Mouse (Mus musculus) liver, embryonic 16.5 days (tissue): Measurements from ENCODE around the gene Bet1l. TPM values are rescaled to one million over a fixed set of nuclear protein-coding genes. Genes with fewer than 3 reads are reported as not detected.

Experiments
- ATAC-seq: fragments of 200-750 bp; cut with Nextera tagmentation; 2 replicates; pipeline ENCODE4 v1.8.0; 2017; ENCODE audit warnings: low read depth, mild to moderate bottlenecking, moderate number of reproducible peaks, moderate library complexity
- H3K27ac ChIP-seq: fragments of 300-500 bp; sonication (generic); 2 replicates; pipeline ENCODE4 v1.5.1; 2014; ENCODE audit warnings: mild to moderate bottlenecking, low read length
- H3K27me3 ChIP-seq: fragments of 300-500 bp; sonication (generic); 2 replicates; pipeline ENCODE4 v1.6.1; 2014; ENCODE audit warnings: low read depth, low read length, mixed read lengths; ENCODE audit not compliant: control insufficient read depth, insufficient read depth
- H3K36me3 ChIP-seq: fragments of 300-500 bp; sonication (generic); 2 replicates; pipeline ENCODE4 v1.6.1; 2014; ENCODE audit warnings: mild to moderate bottlenecking; ENCODE audit not compliant: control insufficient read depth, insufficient read depth
- H3K4me1 ChIP-seq: fragments of 300-500 bp; sonication (generic); 2 replicates; pipeline ENCODE4 v1.6.1; 2014; ENCODE audit warnings: low read depth, low read length, mixed read lengths; ENCODE audit not compliant: control insufficient read depth
- H3K4me2 ChIP-seq: fragments of 300-500 bp; sonication (generic); 2 replicates; pipeline ENCODE4 v1.6.1; 2014; ENCODE audit warnings: low read depth, low read length, mixed read lengths
- H3K4me3 ChIP-seq: fragments of 300-500 bp; sonication (generic); 2 replicates; pipeline ENCODE4 v1.5.1; 2014; ENCODE audit warnings: low read depth, mild to moderate bottlenecking, low read length
- H3K9ac ChIP-seq: fragments of 300-500 bp; sonication (generic); 2 replicates; pipeline ENCODE4 v1.6.1; 2014; ENCODE audit warnings: low read depth, low read length
- H3K9me3 ChIP-seq: fragments of 300-500 bp; sonication (generic); replicated peaks from 2 replicates; pipeline ENCODE4 v1.6.1; 2016; ENCODE audit warnings: low read length; ENCODE audit not compliant: control insufficient read depth
- WGBS: fragments of 180-500 bp; shearing (Covaris S2); extraction: QIAGEN DNeasy Blood & Tissue Kit; methylation state at CpG from one replicate; pipeline ENCODE4 v1.1.7; 2014; ENCODE audit not compliant: insufficient replicate concordance; 5-methylcytosine and 5-hydroxymethylcytosine counted together
- polyA plus RNA-seq: library from polyadenylated mRNA; unstranded; fragments of >200 nt; fragmentation: Nextera tagmentation; extraction: Ambion mirVana; gene quantifications from 2 replicates; pipeline ENCODE4 v1.2.1, GENCODE M21; 2015

Bet1l gene
- polyA plus RNA-seq, 1 experiment from 2014 or later: 20.9 TPM

DNA sequence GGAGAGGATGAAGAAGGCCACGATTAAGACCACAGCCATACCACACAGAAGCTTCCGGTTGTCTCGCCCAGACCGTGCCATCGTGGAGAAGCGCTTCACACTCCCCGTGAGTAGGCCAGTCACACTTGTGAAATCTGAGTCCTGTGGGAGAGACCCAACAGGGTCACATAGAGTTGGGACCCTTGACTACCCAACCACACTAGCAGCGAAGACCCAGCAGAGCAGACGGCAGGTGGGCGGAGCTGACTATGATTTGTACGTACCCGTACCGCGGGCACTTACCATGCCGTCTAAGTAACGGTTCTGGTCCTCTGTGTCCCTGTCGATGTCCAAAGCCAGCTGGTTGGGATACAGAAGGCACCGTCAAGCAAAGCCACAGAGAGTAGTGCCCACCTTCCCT, 2.9 kb downstream of the Bet1l start:
- no peak overlapping the region for H3K9ac ChIP-seq
- no peaks in the 10 kb centered on the region for H3K27me3 ChIP-seq
- 88% methylated on average over 18 of the region's 18 CpGs for WGBS
- H3K27ac ChIP-seq: no peak overlapping the region
- H3K4me3 ChIP-seq: no peak overlapping the region
- no peak overlapping the region for H3K4me2 ChIP-seq
- no peak for ATAC-seq
- H3K36me3 ChIP-seq: peaks cover 14% of the 10 kb centered on the region; the same call in 1 of the 2 replicates
- no peaks in the 10 kb centered on the region for H3K9me3 ChIP-seq
- H3K4me1 ChIP-seq: peaks cover 32% of the 10 kb centered on the region

DNA sequence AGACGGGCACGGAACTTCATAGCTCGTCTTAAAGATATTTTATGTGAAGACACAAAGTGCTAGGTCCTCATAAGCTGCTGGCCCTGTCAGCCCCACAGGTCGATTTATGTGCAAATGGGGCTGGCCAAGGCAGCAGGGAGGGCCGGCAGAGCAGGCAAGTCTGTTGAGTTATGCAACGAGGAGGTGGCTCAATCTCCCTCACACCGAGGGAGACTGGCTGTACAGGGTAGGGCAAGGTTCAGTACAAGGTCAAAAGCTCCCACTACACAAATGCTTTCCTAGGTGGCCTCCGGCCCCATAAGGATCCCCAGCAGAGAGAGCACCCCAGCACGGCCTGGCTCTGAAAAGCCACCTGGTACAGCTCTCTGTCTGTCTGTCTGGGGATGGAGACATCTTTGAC, 4.0 kb downstream of the Bet1l start:
- Histone ChIP-seq H3K27ac (peak overlapping the region; percentile 68), H3K4me3 (no peak overlapping the region), H3K9ac (no peak overlapping the region), H3K27me3 (no peaks in the 10 kb centered on the region), H3K9me3 (no peaks in the 10 kb centered on the region), H3K4me2 (no peak overlapping the region), H3K36me3 (peaks cover 11% of the 10 kb centered on the region; the same call in 1 of the 2 replicates), H3K4me1 (peaks cover 26% of the 10 kb centered on the region)
- 63% methylated on average over 9 of the region's 9 CpGs for WGBS
- no peak for ATAC-seq

DNA sequence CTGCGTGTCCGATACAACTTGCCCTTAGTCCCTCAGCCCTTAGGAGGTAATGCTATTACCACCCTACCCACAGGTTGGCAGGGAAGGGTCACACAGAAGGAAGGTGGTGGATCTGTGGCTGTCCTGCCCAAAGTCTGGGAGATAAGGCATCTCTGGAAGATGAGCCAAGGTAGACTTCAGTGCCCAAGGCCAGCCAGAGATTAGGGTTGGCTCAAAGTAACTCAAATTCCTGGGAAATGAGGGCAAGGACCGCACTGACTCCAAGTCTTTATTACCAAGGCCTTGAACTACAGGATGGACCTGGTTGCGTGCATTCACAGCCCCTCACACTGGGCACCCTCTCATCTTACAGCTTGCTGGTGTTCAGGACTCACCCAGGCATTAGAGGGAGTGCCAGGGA, 5.5 kb downstream of the Bet1l start:
- Histone ChIP-seq H3K27ac (no peak overlapping the region), H3K4me2 (no peak overlapping the region), H3K4me1 (peaks cover 18% of the 10 kb centered on the region), H3K4me3 (no peak overlapping the region), H3K27me3 (no peaks in the 10 kb centered on the region), H3K9ac (no peak overlapping the region), H3K9me3 (no peaks in the 10 kb centered on the region), H3K36me3 (peaks cover 11% of the 10 kb centered on the region; the same call in 1 of the 2 replicates)
- ATAC-seq: no peak
- WGBS: 84% methylated on average over 4 of the region's 4 CpGs

DNA sequence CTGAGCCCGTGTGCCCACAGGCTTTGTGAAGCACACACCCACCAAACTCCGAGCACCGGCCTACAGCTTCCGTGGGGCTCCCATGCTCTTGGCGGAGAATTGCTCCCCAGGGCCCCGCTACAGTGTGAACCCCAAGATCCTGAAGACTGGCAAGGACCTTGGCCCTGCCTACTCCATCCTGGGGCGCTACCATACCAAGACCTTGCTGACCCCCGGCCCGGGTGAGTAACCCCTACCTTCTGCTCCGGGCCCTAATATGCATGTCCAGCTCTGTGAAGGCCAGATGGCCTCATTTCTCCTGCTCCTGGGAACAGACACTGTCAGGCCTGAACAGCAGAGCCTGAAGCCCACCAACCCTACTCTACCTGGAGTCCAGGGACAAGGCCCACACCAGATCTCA, 8.8 kb downstream of the Bet1l start:
- no peak overlapping the region for H3K4me2 ChIP-seq
- WGBS: 72% methylated on average over 10 of the region's 10 CpGs
- peaks cover 8% of the 10 kb centered on the region for H3K4me1 ChIP-seq
- H3K9me3 ChIP-seq: no peaks in the 10 kb centered on the region
- ATAC-seq: no peak
- peaks cover 8% of the 10 kb centered on the region; the same call in 1 of the 2 replicates for H3K36me3 ChIP-seq
- H3K9ac ChIP-seq: no peak overlapping the region
- no peak overlapping the region for H3K4me3 ChIP-seq
- no peak overlapping the region for H3K27ac ChIP-seq
- no peaks in the 10 kb centered on the region; the same call in 1 of the 2 replicates for H3K27me3 ChIP-seq

DNA sequence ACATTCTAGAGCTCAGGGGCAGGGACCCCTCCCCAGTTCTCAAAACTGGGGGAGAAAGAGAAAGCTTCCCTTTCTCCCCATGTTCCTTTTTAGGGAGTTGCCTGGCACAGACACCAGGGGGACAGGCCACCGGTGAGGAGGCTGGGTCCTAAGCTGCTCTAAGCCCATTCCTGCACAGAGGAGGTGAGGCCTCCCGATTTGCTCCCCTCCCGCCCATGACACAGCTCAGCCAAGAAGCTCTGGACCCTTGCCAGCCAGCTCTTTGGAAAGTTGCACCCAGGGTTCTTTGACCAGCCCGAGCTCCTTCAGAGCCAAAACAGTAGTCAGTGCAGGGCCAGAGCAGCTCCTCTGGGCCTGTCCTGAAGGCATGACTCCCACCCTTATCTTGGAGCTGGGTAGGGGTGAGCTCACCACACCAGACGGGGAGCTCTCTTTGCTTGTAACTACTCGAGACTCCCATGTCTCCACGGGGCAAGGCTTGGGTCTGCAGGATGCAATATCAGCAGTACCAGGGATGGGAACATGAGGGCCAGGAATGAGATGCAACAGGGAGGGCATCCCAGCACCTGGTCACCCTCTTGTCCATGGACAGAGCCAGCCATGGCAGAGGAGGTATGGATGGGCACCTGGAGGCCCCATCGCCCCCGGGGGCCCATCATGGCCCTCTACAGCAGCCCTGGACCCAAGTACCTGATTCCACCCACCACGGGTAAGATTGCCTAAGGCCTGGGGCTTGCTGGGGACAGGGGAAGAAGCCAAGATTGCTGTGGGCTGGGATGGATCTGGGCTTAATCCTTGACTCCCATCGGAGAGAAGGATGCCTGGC, 9.4 kb downstream of the Bet1l start, which contains the start of gene Odf3:
Gene Odf3 (plus strand): TSS at position 51 of the 826 bp plus-strand sequence.
- Histone ChIP-seq H3K27ac (no peak within 1 kb of the TSS), H3K4me1 (peaks cover 2% of the 10 kb centered on the region; the same call in 1 of the 2 replicates), H3K9ac (no peak within 1 kb of the TSS; the same call in 1 of the 2 replicates), H3K27me3 (peaks cover 5% of the 10 kb centered on the region), H3K4me3 (no peak within 1 kb of the TSS), H3K4me2 (no peak within 1 kb of the TSS), H3K36me3 (peaks cover 7% of the 10 kb centered on the region; the same call in 1 of the 2 replicates), H3K9me3 (no peaks in the 10 kb centered on the region)
- WGBS: 53% methylated on average over 11 of the region's 11 CpGs
- ATAC-seq: no peak

DNA sequence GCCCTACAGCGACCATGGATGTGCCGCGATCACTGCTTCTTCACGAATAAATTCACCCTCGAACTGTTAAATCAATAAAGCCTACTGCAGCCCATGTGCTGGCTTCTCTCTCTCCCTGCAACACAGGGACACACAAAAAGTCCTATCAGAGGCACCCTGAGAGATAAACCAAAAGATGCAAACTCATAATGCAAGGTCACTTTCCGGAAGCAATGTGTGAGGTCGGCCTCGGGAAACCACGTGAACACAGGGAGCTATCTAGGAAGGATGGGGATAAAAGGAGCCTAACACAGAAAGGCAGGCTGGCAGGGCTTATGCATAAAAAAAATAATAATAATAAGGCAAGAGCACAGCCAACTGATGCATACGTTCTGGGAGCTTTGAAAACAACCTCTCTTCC, 10.7 kb downstream of the Bet1l start:
- H3K36me3 ChIP-seq: no peaks in the 10 kb centered on the region
- peaks cover 6% of the 10 kb centered on the region for H3K27me3 ChIP-seq
- H3K27ac ChIP-seq: no peak overlapping the region
- H3K4me2 ChIP-seq: no peak overlapping the region
- H3K4me1 ChIP-seq: no peaks in the 10 kb centered on the region
- H3K9me3 ChIP-seq: no peaks in the 10 kb centered on the region
- WGBS: 64% methylated on average over 10 of the region's 10 CpGs
- H3K9ac ChIP-seq: no peak overlapping the region
- ATAC-seq: no peak
- no peak overlapping the region for H3K4me3 ChIP-seq

DNA sequence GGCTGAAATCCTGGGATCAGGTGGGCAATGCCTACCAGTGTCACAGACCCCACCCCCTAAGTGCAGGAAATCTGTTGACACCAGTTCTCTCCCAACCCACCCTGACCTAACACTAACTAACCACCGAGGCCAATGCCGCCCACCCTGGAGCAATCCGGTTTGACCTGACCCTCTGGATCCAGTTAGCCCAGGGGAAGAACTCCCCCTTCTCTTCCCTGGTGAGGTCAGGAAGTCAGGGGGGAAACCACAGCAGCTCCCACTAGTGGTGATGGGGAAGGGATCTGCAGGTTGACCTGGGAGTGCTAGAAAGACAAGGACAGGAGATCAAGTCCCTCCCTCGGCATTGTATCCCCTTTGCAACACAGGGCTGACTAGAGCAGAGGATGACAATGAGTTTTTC, 11.7 kb downstream of the Bet1l start:
- Histone ChIP-seq H3K27me3 (peaks cover 6% of the 10 kb centered on the region), H3K36me3 (no peaks in the 10 kb centered on the region), H3K4me1 (no peaks in the 10 kb centered on the region), H3K9ac (no peak overlapping the region), H3K4me3 (no peak overlapping the region), H3K27ac (no peak overlapping the region), H3K9me3 (no peaks in the 10 kb centered on the region), H3K4me2 (no peak overlapping the region)
- ATAC-seq: no peak
- 57% methylated on average over 4 of the region's 4 CpGs for WGBS

DNA sequence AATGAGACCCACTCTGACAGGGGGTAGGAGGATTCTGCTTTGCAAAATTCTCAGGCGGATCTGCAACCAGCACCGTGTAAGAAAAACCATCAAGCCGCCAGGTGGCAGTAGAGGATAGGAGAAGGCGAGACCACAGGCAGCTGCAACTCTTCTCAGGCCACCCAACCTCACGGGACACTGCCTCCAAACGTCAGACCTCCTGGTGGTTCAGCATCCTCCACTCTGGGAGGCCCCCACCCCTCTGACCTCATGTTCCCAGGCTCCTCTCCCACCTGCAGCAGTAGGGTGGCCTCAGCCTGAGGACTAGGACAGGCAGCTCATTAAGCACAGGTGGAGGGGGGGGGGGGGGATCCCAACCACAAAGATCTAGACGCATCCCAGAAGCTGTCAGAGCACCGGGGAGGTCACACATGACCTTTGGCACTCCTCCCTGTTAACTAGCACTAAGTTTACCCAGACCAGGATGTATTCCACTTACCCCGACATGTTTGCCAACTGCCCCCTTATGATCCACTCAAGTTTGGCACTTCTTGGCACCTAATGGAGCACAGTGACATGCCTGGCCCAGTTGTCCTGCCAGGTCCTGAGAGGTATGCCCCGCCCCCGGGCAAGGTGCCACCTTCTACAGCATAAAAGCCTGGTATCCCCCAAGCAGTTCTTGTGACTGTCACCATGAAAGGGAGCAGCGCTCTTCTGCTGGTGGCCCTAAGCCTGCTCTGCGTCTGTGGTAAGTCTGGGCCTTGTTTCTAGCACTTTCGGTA, 12.3 kb downstream of the Bet1l start, which contains the start of gene Scgb1c1:
Gene Scgb1c1 (plus strand): TSS at position 643 of the 761 bp plus-strand sequence.
- Histone ChIP-seq H3K4me1 (no peaks in the 10 kb centered on the region), H3K9me3 (no peaks in the 10 kb centered on the region), H3K4me2 (no peak within 1 kb of the TSS), H3K27ac (no peak within 1 kb of the TSS), H3K9ac (no peak within 1 kb of the TSS), H3K36me3 (no peaks in the 10 kb centered on the region), H3K27me3 (peaks cover 6% of the 10 kb centered on the region), H3K4me3 (no peak within 1 kb of the TSS)
- ATAC-seq: peak; percentile 62
- 29% methylated on average over 14 of the region's 14 CpGs for WGBS

DNA sequence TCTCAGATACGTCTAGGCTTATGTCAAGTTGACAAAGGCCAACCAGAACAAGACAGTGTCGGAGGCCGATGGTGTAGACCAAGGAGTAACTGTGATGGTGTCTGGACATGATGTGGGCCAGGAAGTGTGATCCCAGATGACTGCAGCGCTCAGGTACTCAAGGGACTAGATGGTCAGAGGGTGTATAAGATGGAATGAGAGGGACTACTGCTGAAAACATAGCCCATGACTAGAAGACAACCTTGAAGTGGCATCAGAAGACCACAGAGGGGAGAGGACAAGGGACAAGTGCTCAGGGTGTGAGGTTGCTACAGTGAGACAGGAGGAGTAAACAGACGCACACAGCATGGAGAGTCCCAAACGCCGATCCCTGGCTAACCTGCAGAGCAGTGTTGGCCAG, 13.6 kb downstream of the Bet1l start:
- H3K27me3 ChIP-seq: peaks cover 6% of the 10 kb centered on the region

More for the DNA sequence above, 13.6 kb downstream of the Bet1l start:
- WGBS: 54% methylated on average over 7 of the region's 7 CpGs
- Histone ChIP-seq H3K9me3 (no peaks in the 10 kb centered on the region), H3K4me2 (no peak overlapping the region), H3K27ac (no peak overlapping the region), H3K36me3 (no peaks in the 10 kb centered on the region), H3K4me3 (no peak overlapping the region), H3K9ac (no peak overlapping the region), H3K4me1 (no peaks in the 10 kb centered on the region)
- no peak for ATAC-seq
